Mouse (Mus musculus): ENCODE results near the gene Nelfa. TPM values are rescaled to one million over a fixed set of nuclear protein-coding genes. Genes with fewer than 3 reads are reported as not detected.

The Nelfa gene
- polyA plus RNA-seq (2017; shearing (Covaris generic)): 10 to 100 TPM; 34.7 to 46.6 TPM

GRCm38 (mm10) chr5:33936120-33936707 lies at the start of gene Nelfa:
TSS of gene Nelfa (minus strand) at chr5:33936413.

GRCm38 (mm10) chr5:33983309-33984121 lies 47.3 kb upstream of the Nelfa start, which contains the start of gene Gm1673:
TSS of gene Gm1673 (plus strand) at chr5:33983433.

Other genes with a start within 250 kb of the Nelfa start
- under 1 TPM in 1 of 2 experiments, not detected in 1; 0.45 TPM for gene Fgfr3, start 214.7 kb downstream of the Nelfa start, polyA plus RNA-seq (2017; shearing (Covaris generic))
- gene Letm1, start 153.6 kb downstream of the Nelfa start, polyA plus RNA-seq (2017; shearing (Covaris generic)): 100 to 1,000 TPM in 1 of 2 experiments, 10 to 100 TPM in 1; 90.6 to 116 TPM
- gene Nsd2, start 115.7 kb downstream of the Nelfa start, polyA plus RNA-seq (2017; shearing (Covaris generic)): 10 to 100 TPM; 25.6 to 46.5 TPM
- under 1 TPM in 1 of 2 experiments, not detected in 1; 0.43 TPM for gene Gm1673, start 47.0 kb upstream of the Nelfa start, polyA plus RNA-seq (2017; shearing (Covaris generic))
- not detected for gene Nat8l, start 59.6 kb upstream of the Nelfa start, polyA plus RNA-seq (2017; shearing (Covaris generic))
- gene Poln, start 233.0 kb upstream of the Nelfa start, polyA plus RNA-seq (2017; shearing (Covaris generic)): 1 to 10 TPM in 1 of 2 experiments, under 1 TPM in 1; 0.66 to 2.3 TPM
- gene Haus3, start 233.1 kb upstream of the Nelfa start, polyA plus RNA-seq (2017; shearing (Covaris generic)): 10 to 100 TPM; 46.1 to 62.1 TPM